Mouse (Mus musculus): ENCODE data around the gene Taf10. TPM values are rescaled to one million over a fixed set of nuclear protein-coding genes. Genes with fewer than 3 reads are reported as not detected.

Gene Taf10
- polyA plus RNA-seq, 1 experiment from 2014 or later: 165 TPM

DNA sequence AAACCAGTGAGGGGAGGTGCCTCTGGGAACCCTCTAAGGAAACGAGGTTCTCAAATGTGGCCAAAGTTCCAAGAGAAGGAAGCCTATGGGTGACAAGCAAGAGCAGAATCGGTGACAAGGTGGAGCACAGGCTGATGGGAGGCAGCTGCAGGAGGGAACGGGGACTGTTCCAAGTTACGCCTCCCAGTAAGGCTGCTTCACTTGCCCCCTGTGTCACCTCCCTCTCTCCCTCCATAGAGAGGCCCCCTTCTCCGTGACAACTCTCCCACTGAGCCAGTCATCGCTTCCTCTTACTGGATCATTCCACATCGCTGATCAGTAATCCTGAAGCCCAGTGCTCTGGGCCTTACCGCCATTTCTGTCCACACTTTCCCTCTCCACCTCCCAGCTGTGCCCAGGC is 30.5 kb upstream of the Taf10 start:
- H3K27me3 ChIP-seq (ENCODE audit: low read depth, poor library complexity, severe bottlenecking): no peaks in the 10 kb centered on the region
- 67% methylated on average over 8 of the region's 8 CpGs for WGBS
- H3K27ac ChIP-seq: no peak overlapping the region
- peaks cover 36% of the 10 kb centered on the region for H3K4me1 ChIP-seq
- no peak for DNase-seq (ENCODE audit: low spot score)
- H3K4me3 ChIP-seq: no peak overlapping the region
- H3K36me3 ChIP-seq: peaks cover 82% of the 10 kb centered on the region
- no peaks in the 10 kb centered on the region for H3K9me3 ChIP-seq (replicated peaks)

DNA sequence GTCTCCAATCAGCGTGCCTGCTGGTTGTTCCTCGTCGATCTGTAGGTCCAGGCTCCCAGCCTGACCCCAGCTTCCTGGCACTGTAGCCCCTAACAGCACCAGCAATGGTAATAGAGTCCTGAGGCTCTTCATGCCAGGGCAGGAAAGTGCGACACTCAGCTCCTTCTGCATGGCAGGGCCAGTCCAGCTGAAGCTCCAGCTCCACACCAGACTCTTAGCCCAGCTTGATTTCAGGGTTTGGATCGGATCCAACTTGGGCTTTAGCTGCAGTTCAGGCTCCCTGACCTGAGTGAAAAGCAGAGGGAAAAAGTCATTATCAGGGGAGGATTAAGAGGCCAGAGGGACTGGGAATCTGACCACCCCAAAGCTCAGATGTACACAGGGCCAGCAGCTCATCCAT is 28.9 kb upstream of the Taf10 start:
- no peaks in the 10 kb centered on the region for H3K9me3 ChIP-seq (replicated peaks)
- WGBS: 85% methylated on average over 5 of the region's 5 CpGs
- peaks cover 31% of the 10 kb centered on the region for H3K4me1 ChIP-seq
- no peaks in the 10 kb centered on the region for H3K27me3 ChIP-seq (ENCODE audit: low read depth, poor library complexity, severe bottlenecking)
- H3K27ac ChIP-seq: no peak overlapping the region
- no peak for DNase-seq (ENCODE audit: low spot score)
- peaks cover 80% of the 10 kb centered on the region for H3K36me3 ChIP-seq
- no peak overlapping the region for H3K4me3 ChIP-seq

DNA sequence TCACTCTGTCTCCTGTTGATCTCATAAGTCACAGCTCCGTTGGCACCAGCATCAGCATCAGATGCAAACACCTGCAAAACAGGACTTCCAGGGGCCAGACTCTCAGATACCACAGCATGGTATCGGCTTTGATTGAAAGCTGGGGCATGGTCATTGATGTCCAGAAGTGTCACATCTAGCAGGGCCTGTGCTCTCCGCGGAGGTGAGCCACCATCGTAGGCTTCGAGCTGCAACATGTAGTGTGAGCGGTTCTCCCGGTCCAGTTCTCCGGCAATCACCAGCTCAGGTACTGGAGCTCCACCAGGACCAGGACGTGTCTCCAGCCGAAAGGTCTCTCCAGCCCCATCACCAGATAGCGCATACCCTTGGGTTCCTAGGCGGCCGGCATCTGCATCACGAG is 28.2 kb upstream of the Taf10 start:
- 92% methylated on average over 15 of the region's 15 CpGs for WGBS
- H3K4me3 ChIP-seq: no peak overlapping the region
- no peak for DNase-seq (ENCODE audit: low spot score)
- H3K4me1 ChIP-seq: peaks cover 31% of the 10 kb centered on the region
- no peaks in the 10 kb centered on the region for H3K9me3 ChIP-seq (replicated peaks)
- peaks cover 88% of the 10 kb centered on the region for H3K36me3 ChIP-seq
- H3K27me3 ChIP-seq (ENCODE audit: low read depth, poor library complexity, severe bottlenecking): no peaks in the 10 kb centered on the region
- no peak overlapping the region for H3K27ac ChIP-seq

DNA sequence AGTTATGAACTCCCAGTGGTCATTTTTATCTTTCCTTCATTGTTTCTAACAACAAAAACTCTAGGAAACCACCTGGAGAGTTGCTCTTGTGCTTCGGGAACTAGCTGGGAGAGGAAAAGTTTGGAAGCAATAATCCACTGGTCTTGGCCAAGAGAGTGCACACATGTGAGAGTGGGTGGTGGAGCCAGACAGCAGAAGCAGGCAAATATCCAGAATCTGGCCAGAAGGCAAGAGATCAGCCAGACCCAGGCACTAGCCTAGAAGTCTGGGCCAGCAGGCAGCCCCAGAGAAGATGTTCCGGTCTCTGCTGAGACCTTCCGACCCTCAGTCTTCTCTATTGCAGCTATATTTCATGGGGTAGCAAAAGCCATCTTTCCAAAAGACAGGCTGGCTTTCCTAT is 25.8 kb upstream of the Taf10 start:
- 98% methylated on average over 3 of the region's 3 CpGs for WGBS
- Histone ChIP-seq H3K4me1 (peaks cover 23% of the 10 kb centered on the region), H3K9me3 (replicated peaks) (no peaks in the 10 kb centered on the region), H3K36me3 (peaks cover 92% of the 10 kb centered on the region), H3K27me3 (ENCODE audit: low read depth, poor library complexity, severe bottlenecking) (0 out of 2 replicates have a peak, but pooled peaks cover 5% of the 10 kb centered on the region), H3K27ac (no peak overlapping the region), H3K4me3 (no peak overlapping the region)
- DNase-seq (ENCODE audit: low spot score): no peak

DNA sequence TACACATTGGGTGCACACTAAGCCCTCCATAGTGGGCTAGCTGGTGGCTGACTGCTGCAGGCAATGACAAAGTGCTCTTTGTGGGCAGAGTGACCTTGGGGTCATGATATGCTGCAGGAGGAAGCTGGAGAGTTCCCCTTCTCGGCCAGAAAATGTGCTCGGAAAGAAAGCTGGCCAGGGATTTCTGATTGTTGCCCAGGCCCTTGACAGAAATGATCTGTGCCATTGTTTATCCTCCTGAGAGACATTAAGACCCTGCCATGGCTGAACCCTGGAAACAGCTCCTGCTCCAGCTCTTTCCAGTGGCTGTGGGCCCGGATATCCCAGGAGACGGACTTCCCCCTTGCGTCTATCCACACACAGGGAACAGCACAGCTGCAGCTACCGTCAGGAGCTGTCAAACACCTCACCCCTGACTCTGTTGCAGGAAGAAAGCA is 23.6 kb upstream of the Taf10 start:
- Histone ChIP-seq H3K9me3 (replicated peaks) (no peaks in the 10 kb centered on the region), H3K27ac (peak overlapping the region; percentile 32; the same call in 1 of the 2 replicates), H3K4me1 (peaks cover 24% of the 10 kb centered on the region), H3K36me3 (peaks cover 92% of the 10 kb centered on the region), H3K4me3 (peak overlapping the region; percentile 11; the same call in 1 of the 2 replicates), H3K27me3 (ENCODE audit: low read depth, poor library complexity, severe bottlenecking) (peaks cover 27% of the 10 kb centered on the region)
- peak; percentile 37 for DNase-seq (ENCODE audit: low spot score)
- WGBS: 29% methylated on average over 6 of the region's 6 CpGs

DNA sequence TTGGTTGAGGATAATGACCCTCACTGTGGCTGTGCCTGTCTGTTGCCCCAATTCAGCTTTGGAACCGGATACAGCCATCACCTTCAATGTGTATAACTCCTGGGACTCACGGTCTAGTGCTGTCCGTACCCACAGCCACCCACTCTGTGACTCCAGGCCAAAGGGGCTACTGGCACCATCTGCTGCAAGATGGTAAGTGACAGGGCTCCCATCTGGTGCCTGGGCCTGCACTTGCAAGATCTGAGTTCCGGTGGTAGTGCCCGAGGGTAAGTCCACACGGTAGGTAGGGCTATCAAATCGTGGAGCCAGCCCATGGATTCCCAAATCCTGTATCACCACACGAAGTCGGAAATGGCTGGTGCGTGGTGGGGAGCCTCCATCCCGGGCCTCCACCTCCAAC is 20.2 kb upstream of the Taf10 start:
- Histone ChIP-seq H3K9me3 (replicated peaks) (no peaks in the 10 kb centered on the region), H3K36me3 (peaks cover 91% of the 10 kb centered on the region), H3K27me3 (ENCODE audit: low read depth, poor library complexity, severe bottlenecking) (peaks cover 37% of the 10 kb centered on the region), H3K4me1 (peaks cover 24% of the 10 kb centered on the region), H3K27ac (no peak overlapping the region), H3K4me3 (no peak overlapping the region)
- 93% methylated on average over 11 of the region's 11 CpGs for WGBS
- DNase-seq (ENCODE audit: low spot score): no peak

DNA sequence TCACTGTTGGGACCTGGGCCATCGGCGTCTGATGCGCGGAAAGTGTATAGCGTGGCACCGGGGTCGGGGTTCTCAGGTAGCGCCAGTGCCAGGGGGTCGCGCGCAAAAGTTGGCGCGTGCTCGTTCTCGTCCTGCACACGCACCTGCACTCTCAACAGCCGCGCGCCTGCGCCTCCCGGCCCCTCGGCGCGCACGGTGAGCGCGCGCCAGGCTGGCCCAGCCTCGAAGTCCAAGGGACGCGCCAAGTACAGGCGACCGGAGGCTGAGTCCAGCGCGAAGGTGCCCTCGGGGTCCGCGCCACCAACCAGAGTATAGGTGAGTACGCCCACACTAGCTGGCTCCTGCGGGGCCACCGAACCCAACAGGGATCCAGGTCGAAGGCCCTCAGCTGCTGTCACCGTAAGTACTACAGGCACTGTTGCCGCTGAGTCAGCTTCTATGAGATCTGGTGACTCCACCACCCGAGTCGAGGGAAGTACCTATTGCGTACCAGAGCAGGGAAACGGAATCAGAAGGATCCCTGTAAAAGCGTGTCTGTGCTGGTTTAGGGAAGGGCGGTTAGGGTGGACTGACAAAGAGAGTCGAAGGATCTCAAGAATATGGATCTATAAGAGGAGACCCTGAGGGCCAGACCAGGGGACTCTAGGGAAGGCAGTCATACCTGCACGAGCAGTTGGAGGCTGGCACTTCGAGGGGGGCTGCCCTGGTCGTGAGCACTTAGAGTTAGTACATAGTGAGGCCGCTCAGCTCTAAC is 18.5 kb upstream of the Taf10 start:
- no peak overlapping the region for H3K4me3 ChIP-seq
- peaks cover 98% of the 10 kb centered on the region for H3K36me3 ChIP-seq
- WGBS: 18% methylated on average over 55 of the region's 55 CpGs
- DNase-seq (ENCODE audit: low spot score): no peak
- H3K4me1 ChIP-seq: peaks cover 9% of the 10 kb centered on the region
- H3K27ac ChIP-seq: no peak overlapping the region
- peaks cover 37% of the 10 kb centered on the region for H3K27me3 ChIP-seq (ENCODE audit: low read depth, poor library complexity, severe bottlenecking)
- H3K9me3 ChIP-seq (replicated peaks): no peaks in the 10 kb centered on the region

DNA sequence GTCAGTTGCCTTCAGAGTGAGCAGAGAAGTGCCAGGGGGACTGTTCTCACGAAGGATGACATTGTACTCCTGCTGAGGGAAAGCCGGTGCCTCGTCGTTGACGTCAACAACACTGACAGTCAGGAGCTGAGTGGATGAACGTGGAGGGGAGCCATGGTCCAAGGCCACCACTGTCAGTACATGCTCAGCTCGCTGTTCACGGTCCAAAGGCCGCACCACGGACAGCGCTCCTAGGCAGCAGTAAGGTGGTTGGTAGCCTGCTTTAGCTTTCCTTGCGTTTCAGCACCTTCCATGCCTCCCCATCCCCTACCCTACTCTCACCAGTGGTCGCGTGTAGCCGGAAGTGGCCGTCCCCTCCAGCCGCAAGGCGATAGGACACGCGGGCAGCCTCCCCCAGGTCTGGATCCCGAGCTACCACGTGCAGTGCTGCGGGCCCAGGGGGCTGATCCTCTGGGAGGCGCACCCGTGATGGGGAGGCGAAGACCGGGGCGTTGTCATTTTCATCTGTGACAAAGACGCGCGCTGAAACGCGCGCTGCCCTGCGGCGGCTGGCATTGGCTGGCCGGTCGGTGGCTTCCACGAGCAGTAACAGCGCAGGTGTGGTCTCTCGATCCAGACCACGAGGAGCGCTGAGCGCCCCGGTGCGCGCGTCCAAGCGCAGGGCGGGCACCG is 17.8 kb upstream of the Taf10 start:
- DNase-seq (ENCODE audit: low spot score): no peak
- H3K36me3 ChIP-seq: peaks cover 98% of the 10 kb centered on the region
- peaks cover 4% of the 10 kb centered on the region; the same call in 1 of the 2 replicates for H3K4me1 ChIP-seq
- no peak overlapping the region for H3K4me3 ChIP-seq
- H3K27ac ChIP-seq: no peak overlapping the region
- no peaks in the 10 kb centered on the region for H3K9me3 ChIP-seq (replicated peaks)
- 21% methylated on average over 51 of the region's 51 CpGs for WGBS
- peaks cover 37% of the 10 kb centered on the region for H3K27me3 ChIP-seq (ENCODE audit: low read depth, poor library complexity, severe bottlenecking)

DNA sequence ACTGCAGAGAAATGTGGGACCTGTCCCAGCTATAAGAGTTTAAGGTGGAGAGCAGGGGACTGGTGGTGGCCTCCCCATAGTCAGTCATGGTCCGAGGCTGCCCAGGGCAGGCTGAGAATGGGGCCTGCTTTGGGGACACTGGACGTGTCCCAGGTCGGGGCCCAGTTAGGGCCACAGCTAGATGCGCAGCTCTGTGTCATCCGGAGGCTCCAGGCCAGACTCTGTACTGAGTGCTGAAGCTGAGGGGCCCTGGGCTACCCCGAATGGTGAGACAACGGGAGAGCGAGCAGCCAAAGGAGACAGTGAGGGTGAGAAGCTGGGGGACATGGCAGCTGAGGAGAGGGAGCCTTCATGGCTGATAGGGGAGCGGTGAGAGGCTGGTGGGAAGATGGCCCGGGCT is 9.1 kb upstream of the Taf10 start:
- Histone ChIP-seq H3K4me1 (peaks cover 9% of the 10 kb centered on the region), H3K27me3 (ENCODE audit: low read depth, poor library complexity, severe bottlenecking) (no peaks in the 10 kb centered on the region), H3K4me3 (no peak overlapping the region), H3K27ac (no peak overlapping the region), H3K36me3 (peaks cover 76% of the 10 kb centered on the region), H3K9me3 (replicated peaks) (no peaks in the 10 kb centered on the region)
- WGBS: 93% methylated on average over 10 of the region's 10 CpGs
- no peak for DNase-seq (ENCODE audit: low spot score)

DNA sequence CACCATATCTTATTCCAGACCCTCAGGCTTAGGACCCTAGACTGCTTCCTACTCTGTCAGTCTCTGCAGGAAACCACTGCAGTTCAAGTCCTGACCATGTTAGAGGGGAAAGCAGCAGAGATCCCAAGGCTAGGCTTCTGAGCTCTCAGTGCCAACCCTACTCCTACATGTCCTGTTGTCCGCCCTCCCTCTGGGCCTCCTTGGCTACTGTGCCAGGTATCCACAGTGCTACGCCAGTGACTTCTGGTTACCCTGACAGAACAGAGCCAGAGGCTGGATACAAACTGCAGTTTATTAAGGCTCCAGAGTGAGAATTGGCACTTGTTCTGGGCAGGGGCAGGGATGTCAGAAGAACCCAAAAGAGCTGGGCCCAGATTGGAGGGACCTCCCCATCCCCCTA is 8.6 kb upstream of the Taf10 start:
- no peak for DNase-seq (ENCODE audit: low spot score)
- Histone ChIP-seq H3K4me1 (peaks cover 9% of the 10 kb centered on the region), H3K9me3 (replicated peaks) (no peaks in the 10 kb centered on the region), H3K4me3 (no peak overlapping the region), H3K27ac (no peak overlapping the region), H3K36me3 (peaks cover 75% of the 10 kb centered on the region), H3K27me3 (ENCODE audit: low read depth, poor library complexity, severe bottlenecking) (no peaks in the 10 kb centered on the region)
- 88% methylated on average over 2 of the region's 2 CpGs for WGBS

DNA sequence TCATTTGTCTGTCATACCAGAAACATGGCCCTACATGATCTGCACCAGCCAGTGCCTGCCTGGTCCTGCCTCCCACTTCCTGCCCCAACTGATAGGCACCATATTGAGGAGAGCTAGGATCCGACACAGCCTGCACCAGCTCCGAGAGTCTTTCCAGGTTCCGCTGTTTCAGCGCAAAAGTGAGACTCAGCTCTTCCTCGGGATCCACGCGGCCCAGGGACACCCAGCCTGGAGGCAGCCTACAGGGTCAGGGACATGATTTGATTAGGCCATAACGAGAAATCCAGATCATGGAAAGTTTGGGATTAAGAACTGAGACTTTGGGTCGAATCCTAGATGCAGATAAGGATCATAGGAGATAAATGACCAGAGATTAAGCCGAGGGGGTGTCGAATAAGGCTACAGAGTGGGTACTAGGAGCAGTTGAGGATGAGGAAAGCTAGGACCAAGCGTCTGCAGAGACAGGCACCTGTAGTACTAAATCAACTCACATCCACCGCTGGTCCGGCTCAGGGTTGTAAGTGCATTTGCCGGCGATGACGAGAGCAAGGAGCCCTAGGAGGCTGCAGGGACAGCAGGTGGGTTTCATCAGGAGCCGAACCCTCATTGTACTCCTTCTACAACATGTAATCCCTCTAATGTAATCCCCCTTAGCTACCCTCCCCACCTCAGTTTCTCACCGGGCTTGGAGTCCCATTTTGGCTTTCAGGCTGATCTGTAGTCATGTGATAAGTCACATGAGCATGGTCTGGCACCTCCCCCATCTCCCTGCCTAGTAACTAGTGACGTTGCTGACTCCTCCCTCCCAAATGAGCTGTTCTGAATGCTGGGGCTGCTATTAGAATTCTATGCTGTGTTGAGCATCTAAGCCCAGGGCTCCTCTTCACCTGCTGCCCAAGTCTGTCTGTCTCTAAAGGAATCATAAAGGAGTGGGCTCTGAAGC is 7.6 kb upstream of the Taf10 start, which contains the start of gene Tpp1:
Gene Tpp1 (minus strand): TSS at position 745 of the 943 bp plus-strand sequence.
- DNase-seq (ENCODE audit: low spot score): peak; percentile 87
- Histone ChIP-seq H3K36me3 (peaks cover 75% of the 10 kb centered on the region), H3K4me1 (peaks cover 9% of the 10 kb centered on the region), H3K27me3 (ENCODE audit: low read depth, poor library complexity, severe bottlenecking) (no peaks in the 10 kb centered on the region), H3K9me3 (replicated peaks) (no peaks in the 10 kb centered on the region), H3K4me3 (peak within 1 kb of the TSS; percentile 65), H3K27ac (peak within 1 kb of the TSS; percentile 75)
- WGBS: 24% methylated on average over 20 of the region's 20 CpGs

DNA sequence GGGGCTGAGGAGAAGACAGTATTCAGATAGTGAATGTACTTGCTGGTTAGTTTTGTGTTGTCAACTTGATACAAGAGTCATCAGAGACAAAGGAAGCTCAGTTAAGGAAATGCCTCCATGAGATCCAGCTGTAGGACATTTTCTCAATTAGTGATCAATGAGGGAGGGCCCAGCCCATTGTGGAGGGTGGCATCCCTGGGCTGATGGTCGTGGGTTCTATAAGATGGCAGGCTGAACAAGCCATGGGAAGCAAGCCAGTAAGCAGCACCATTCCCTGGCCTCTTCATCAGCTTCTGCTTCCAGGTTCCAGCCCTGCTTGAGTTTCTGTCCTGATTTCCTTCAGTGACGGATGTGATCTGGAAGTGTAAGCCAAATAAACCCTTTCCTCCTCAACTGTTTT is 3.6 kb upstream of the Taf10 start:
- H3K4me1 ChIP-seq: peaks cover 17% of the 10 kb centered on the region
- peaks cover 47% of the 10 kb centered on the region for H3K36me3 ChIP-seq
- WGBS: 83% methylated on average over 2 of the region's 2 CpGs
- no peak overlapping the region for H3K4me3 ChIP-seq
- no peak for DNase-seq (ENCODE audit: low spot score)
- no peaks in the 10 kb centered on the region for H3K27me3 ChIP-seq (ENCODE audit: low read depth, poor library complexity, severe bottlenecking)
- no peak overlapping the region for H3K27ac ChIP-seq
- no peaks in the 10 kb centered on the region for H3K9me3 ChIP-seq (replicated peaks)

Measured in limb, embryonic 10.5 days (tissue).